Mouse (Mus musculus) kidney, postnatal 0 days (tissue): Measurements from ENCODE around the gene Grm2. TPM values are rescaled to one million over a fixed set of nuclear protein-coding genes. Genes with fewer than 3 reads are reported as not detected.

Experiments
- ATAC-seq: fragments of 200-750 bp; cut with Nextera tagmentation; replicated peaks from 2 replicates; pipeline ENCODE4 v1.8.0; 2017; ENCODE audit warnings: low read depth, moderate number of reproducible peaks, moderate TSS enrichment, moderate library complexity; ENCODE audit not compliant: low FRiP score
- DNase-seq: peaks from one replicate; pipeline ENCODE4 v3.0.0-alpha.2; 2016; ENCODE audit warnings: low spot score
- H3K27ac ChIP-seq: fragments of 300-500 bp; sonication (generic); 2 replicates; pipeline ENCODE4 v1.5.1; 2014; ENCODE audit warnings: mild to moderate bottlenecking
- H3K27me3 ChIP-seq: fragments of 300-500 bp; sonication (generic); 2 replicates; pipeline ENCODE4 v1.6.1; 2014; ENCODE audit warnings: low read length, mixed read lengths; ENCODE audit not compliant: insufficient read depth
- H3K36me3 ChIP-seq: fragments of 300-500 bp; sonication (generic); 2 replicates; pipeline ENCODE4 v1.6.1; 2014; ENCODE audit warnings: low read length, mixed read lengths; ENCODE audit not compliant: insufficient read depth
- H3K4me1 ChIP-seq: fragments of 300-500 bp; sonication (generic); replicated peaks from 2 replicates; pipeline ENCODE4 v1.6.1; 2014; ENCODE audit warnings: antibody characterized with exemption, low read length, mixed read lengths; ENCODE audit not compliant: insufficient read depth
- H3K4me2 ChIP-seq: fragments of 300-500 bp; sonication (generic); 2 replicates; pipeline ENCODE4 v1.6.1; 2014; ENCODE audit warnings: mild to moderate bottlenecking, low read length, moderate library complexity, mixed read lengths
- H3K4me3 ChIP-seq: fragments of 300-500 bp; sonication (generic); replicated peaks from 2 replicates; pipeline ENCODE4 v1.5.1; 2014; ENCODE audit warnings: low read depth, low read length
- H3K9ac ChIP-seq: fragments of 300-500 bp; sonication (generic); 2 replicates; pipeline ENCODE4 v1.6.1; 2014; ENCODE audit warnings: low read depth, low read length
- H3K9me3 ChIP-seq: fragments of 300-500 bp; sonication (generic); replicated peaks from 2 replicates; pipeline ENCODE4 v1.6.1; 2016; ENCODE audit warnings: low read length, inconsistent platforms, mixed read lengths
- CTCF ChIP-seq: IDR thresholded peaks from 2 replicates; pipeline ENCODE4 v1.5.1; 2016; ENCODE audit warnings: antibody characterized with exemption, low read depth, mild to moderate bottlenecking, moderate library complexity
- WGBS: fragments of 180-500 bp; shearing (Covaris S2); extraction: QIAGEN DNeasy Blood & Tissue Kit; methylation state at CpG from one replicate; pipeline ENCODE4 v1.1.7; 2014; 5-methylcytosine and 5-hydroxymethylcytosine counted together
- polyA plus RNA-seq: library from polyadenylated mRNA; unstranded; fragments of >200 nt; fragmentation: Nextera tagmentation; extraction: Ambion mirVana; gene quantifications from 2 replicates; pipeline ENCODE4 v1.2.1, GENCODE M21; 2015

Grm2 gene
- polyA plus RNA-seq, 1 experiment from 2014 or later, result not detected

GRCm38 (mm10) chr9:106684918-106685248, 29.0 kb upstream of the Grm2 start:
- no peaks in the 10 kb centered on the region for H3K27me3 ChIP-seq
- peak; percentile 1; the same call in 1 of the 2 replicates for ATAC-seq

DNA sequence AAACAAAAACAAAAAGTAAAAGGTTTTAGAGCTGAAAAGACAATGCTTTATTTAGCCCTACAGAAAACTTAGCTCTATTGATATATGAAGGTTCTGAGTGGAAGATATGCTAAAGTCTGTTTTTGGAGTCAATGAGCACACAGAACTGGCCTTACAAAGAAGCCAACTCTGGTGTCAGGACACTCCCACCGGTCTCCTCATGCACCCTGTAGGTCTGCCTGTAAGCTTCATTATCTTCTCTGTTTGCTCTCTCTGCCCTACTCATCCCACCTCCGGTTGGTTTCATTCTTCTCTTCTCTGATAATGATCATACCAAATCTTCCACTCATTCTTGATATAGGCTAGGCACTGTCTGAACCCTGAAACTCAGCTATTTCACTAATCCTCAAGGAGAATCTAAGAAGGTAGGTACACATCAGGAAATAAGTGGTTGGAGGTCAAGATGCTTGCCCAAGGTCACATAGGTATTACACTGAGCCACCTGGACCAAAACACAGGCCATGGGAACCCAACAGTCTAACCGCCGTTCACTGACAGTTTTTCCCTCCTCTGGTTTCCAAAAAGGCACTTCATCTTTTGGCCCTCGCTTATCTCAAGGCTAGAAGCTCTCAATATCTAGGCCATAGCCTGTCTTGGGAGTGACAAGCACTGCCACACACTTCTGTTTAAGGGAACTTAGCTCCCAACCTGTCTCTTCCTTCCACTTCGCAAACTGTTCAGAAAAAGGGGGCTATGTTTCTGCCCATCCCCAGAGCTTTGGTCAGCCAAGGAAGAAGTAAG, 28.4 kb upstream of the Grm2 start:
- H3K27ac ChIP-seq, result no peak overlapping the region
- peaks cover 4% of the 10 kb centered on the region for H3K4me1 ChIP-seq
- ATAC-seq (no peak), DNase-seq (no peak)
- H3K9ac ChIP-seq, result peak overlapping the region; percentile 78; the same call in 1 of the 2 replicates
- peaks cover 26% of the 10 kb centered on the region for H3K36me3 ChIP-seq
- no peak for TF ChIP-seq CTCF
- H3K27me3 ChIP-seq, result no peaks in the 10 kb centered on the region
- peak overlapping the region; percentile 97 for H3K4me2 ChIP-seq
- no peaks in the 10 kb centered on the region for H3K9me3 ChIP-seq
- WGBS, result 81% methylated on average over 6 of the region's 6 CpGs
- H3K4me3 ChIP-seq, result peak overlapping the region; percentile 82

More at GRCm38 (mm10) chr9:106684918-106685248, 29.0 kb upstream of the Grm2 start:
- Histone ChIP-seq H3K4me3 (peak overlapping the region; percentile 82), H3K36me3 (peaks cover 21% of the 10 kb centered on the region), H3K9ac (peak overlapping the region; percentile 78), H3K4me2 (peak overlapping the region; percentile 97), H3K4me1 (peaks cover 4% of the 10 kb centered on the region), H3K27ac (peak overlapping the region; percentile 87), H3K9me3 (no peaks in the 10 kb centered on the region)
- TF ChIP-seq CTCF, result no peak
- WGBS, result 4% methylated on average over 11 of the region's 14 CpGs
- DNase-seq, result peak; percentile 10

DNA sequence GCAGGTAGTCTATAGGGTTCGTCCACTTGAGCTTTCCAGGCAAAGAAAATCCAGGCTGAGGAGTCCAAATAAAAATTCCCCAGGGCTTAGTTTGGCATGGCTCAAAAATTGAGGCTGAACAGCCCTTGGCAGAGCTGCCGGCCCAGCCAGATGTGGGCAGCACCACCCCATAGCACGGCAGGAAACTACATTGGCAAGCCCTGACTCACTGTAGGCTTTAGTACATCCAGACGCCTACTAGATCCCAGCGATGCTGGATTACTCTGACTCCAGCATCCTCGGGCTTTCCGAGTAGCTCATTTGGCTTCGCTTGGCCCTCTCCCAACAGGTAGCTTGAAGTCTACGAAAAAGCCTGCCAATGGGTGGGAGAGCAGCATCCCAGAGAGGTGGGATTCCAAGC, 25.1 kb upstream of the Grm2 start:
- no peak overlapping the region for H3K9ac ChIP-seq
- no peak overlapping the region for H3K4me3 ChIP-seq
- peaks cover 38% of the 10 kb centered on the region for H3K36me3 ChIP-seq
- WGBS, result 92% methylated on average over 9 of the region's 9 CpGs
- H3K9me3 ChIP-seq, result no peaks in the 10 kb centered on the region
- ATAC-seq (no peak), DNase-seq (no peak)
- H3K4me1 ChIP-seq, result peaks cover 4% of the 10 kb centered on the region
- H3K4me2 ChIP-seq, result no peak overlapping the region
- no peaks in the 10 kb centered on the region for H3K27me3 ChIP-seq
- no peak for TF ChIP-seq CTCF
- H3K27ac ChIP-seq, result no peak overlapping the region

GRCm38 (mm10) chr9:106678242-106678641, 22.4 kb upstream of the Grm2 start:
- no peaks in the 10 kb centered on the region for H3K27me3 ChIP-seq
- H3K9ac ChIP-seq, result no peak overlapping the region
- H3K9me3 ChIP-seq, result no peaks in the 10 kb centered on the region
- no peaks in the 10 kb centered on the region for H3K4me1 ChIP-seq
- DNase-seq (no peak), ATAC-seq (no peak)
- WGBS, result 82% methylated on average over 4 of the region's 4 CpGs
- H3K36me3 ChIP-seq, result peaks cover 45% of the 10 kb centered on the region
- no peak overlapping the region for H3K4me3 ChIP-seq
- no peak overlapping the region for H3K27ac ChIP-seq
- no peak for TF ChIP-seq CTCF
- H3K4me2 ChIP-seq, result no peak overlapping the region

- no peaks in the 10 kb centered on the region for H3K27me3 ChIP-seq
- peaks cover 50% of the 10 kb centered on the region for H3K36me3 ChIP-seq
- no peak overlapping the region for H3K9ac ChIP-seq
- no peak for DNase-seq
- TF ChIP-seq CTCF, result no peak
- ATAC-seq, result no peak
- H3K27ac ChIP-seq, result no peak overlapping the region
- 83% methylated on average over 5 of the region's 5 CpGs for WGBS
- H3K4me1 ChIP-seq, result no peaks in the 10 kb centered on the region
- no peak overlapping the region for H3K4me2 ChIP-seq
- no peak overlapping the region for H3K4me3 ChIP-seq
- no peaks in the 10 kb centered on the region for H3K9me3 ChIP-seq
Measured at GRCm38 (mm10) chr9:106677702-106678101, 21.8 kb upstream of the Grm2 start.

DNA sequence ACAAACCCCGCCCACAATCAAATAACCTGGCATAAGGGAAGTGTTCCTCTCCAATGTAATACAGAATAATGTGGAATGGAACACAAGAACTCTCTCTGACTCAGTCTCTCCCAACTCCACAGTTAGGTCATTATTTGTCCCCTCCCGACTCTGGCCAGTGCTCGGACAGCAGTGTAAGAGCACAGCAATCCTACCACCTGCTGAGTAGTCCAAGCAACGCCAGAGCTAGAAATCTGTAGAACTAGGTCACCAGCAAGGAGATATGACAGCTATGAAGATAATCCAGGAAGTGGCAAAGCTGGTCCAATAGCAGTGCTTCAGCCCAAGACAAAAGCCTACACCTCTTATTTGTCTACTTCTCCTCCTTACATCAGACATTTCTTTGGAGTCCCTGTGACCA, 20.7 kb upstream of the Grm2 start:
- DNase-seq (no peak), ATAC-seq (no peak)
- peaks cover 56% of the 10 kb centered on the region for H3K36me3 ChIP-seq
- no peaks in the 10 kb centered on the region for H3K9me3 ChIP-seq
- TF ChIP-seq CTCF, result no peak
- no peak overlapping the region for H3K4me2 ChIP-seq
- no peak overlapping the region for H3K4me3 ChIP-seq
- WGBS, result 91% methylated on average over 4 of the region's 4 CpGs
- H3K9ac ChIP-seq, result no peak overlapping the region
- H3K4me1 ChIP-seq, result no peaks in the 10 kb centered on the region
- no peaks in the 10 kb centered on the region for H3K27me3 ChIP-seq
- no peak overlapping the region for H3K27ac ChIP-seq

- TF ChIP-seq CTCF, result no peak
- ATAC-seq (no peak; the same call in 1 of the 2 replicates), DNase-seq (no peak)
- no peak overlapping the region for H3K27ac ChIP-seq
- no peaks in the 10 kb centered on the region for H3K27me3 ChIP-seq
- 77% methylated on average over 9 of the region's 9 CpGs for WGBS
- peaks cover 55% of the 10 kb centered on the region for H3K36me3 ChIP-seq
- no peaks in the 10 kb centered on the region for H3K9me3 ChIP-seq
- H3K4me1 ChIP-seq, result no peaks in the 10 kb centered on the region
- H3K4me2 ChIP-seq, result no peak overlapping the region
- H3K9ac ChIP-seq, result no peak overlapping the region
- no peak overlapping the region for H3K4me3 ChIP-seq
Measured at GRCm38 (mm10) chr9:106675965-106676364, 20.1 kb upstream of the Grm2 start.
